Mouse (Mus musculus): ENCODE measurements at regions not wholly inside any gene's neighbourhood (a gene's known extent, or its start where the extent isn't known, plus 50 kb on each side); places are given as distances from the start of the nearest gene placed in this dataset.
"Not testable (repeated sequence)": the region's sequence is repeated elsewhere in the genome, so short reads cannot be mapped to it uniquely, and the experiment has no call there.

GRCm38 (mm10) chr4:145774241-145774761 lies 94.3 kb upstream of the Zfp986 start:
- peak in 1 of 2 experiments; percentile 1 for DNase-seq (ENCODE audit: low spot score in 2 of 2)

DNA sequence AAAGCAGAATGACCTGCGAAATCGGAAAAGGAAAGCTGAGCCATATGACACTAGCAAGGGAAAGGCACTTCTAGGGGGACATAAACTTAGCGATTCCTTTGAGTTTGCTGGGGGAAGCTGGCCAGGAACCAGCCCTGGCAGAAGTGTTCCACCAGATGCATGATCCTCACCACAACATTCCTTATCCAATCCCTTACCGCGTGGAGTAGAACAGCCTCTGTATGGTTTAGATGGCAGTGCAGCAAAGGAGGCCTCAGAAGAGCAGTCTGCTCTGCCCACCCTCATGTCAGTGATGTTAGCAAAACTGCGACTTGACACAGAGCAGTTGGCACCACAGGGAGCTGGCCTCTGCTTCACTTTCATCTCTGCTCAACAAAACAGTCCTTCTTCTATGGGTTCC lies 93.7 kb upstream of the Zfp986 start:
- not testable (repeated sequence) for DNase-seq (ENCODE audit: low spot score in 2 of 2)

DNA sequence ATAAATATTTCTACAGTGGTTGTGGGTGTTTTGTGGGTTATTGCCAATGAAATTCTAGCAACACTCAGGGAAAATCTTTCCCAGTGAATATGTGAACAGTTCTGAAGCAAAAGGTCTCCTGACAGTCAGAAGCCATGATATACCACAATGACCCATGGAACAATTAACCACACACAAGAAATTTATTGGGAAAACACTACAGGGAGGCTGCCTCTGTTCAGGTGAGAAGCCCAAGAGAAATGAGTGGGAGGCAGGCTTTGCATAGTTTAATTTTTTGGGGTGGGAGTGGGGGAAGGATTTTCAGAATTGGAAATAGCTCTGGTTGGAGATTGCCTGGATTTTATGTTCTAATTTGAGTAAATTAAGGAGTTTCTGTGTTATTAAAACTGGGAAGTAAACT lies 92.1 kb upstream of the Zfp986 start:
- DNase-seq (ENCODE audit: low spot score in 2 of 2), result not testable (repeated sequence)

DNA sequence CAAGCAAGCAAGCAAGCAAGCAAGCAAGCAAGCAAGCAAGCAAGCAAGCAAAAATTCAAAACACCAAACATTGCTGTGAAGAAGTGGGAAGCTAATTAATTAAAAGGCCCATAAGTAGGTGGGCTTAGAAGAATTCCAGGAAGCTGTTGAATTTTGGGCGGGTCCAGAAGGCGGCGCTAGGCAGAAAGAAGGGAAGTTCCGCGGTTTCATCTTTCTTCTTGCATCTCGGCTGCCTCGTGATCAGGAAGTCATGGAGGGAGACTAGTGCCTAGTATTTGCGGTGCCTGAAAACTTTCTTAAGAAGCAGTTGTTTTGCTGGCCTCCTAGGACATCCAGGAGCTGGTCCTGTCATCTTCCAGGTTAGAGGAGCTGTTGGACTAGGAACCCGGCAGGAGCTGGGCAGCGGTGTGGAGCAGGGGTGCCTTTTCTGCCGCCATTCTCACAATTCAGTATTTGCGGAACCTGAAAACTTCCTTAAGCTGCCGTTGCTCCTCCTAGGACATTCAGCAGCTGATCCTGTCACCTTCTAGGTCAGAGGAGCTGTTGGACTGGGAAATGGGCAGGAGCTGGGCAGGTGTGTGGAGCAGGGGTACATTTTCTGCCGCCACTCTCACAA lies 87.2 kb upstream of the Zfp986 start:
- not testable (repeated sequence) for DNase-seq (ENCODE audit: low spot score in 2 of 2)

DNA sequence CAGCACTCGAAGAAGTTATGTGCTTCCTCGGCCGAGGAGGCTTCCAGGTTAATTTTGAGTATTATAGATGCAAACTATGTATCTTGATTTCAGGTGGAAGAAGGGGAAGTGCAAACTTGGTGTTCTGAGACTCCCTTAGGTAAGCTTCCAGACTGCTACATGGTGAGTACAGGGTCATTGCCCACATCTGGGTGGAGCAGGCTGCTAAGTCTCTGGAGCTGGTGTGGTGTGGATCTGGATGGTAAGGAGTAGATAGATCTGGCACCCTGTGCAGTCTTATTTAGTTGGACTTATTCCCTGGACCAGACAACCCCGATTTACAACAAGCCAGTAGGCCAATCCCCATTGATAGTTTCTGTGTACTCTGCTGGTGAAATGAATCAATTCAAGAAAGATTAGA lies 53.9 kb upstream of the Zfp986 start:
- DNase-seq (ENCODE audit: low spot score in 2 of 2), result not testable (repeated sequence)
